Mouse (Mus musculus) liver, embryonic 14.5 days (tissue): ENCODE data around the gene Me1. TPM values are rescaled to one million over a fixed set of nuclear protein-coding genes. Genes with fewer than 3 reads are reported as not detected.

ENCODE experiments used
- ATAC-seq: fragments of 200-750 bp; cut with Nextera tagmentation; 2 replicates; pipeline ENCODE4 v1.8.0; 2017; ENCODE audit warnings: moderate number of reproducible peaks, mild to moderate bottlenecking, moderate library complexity; ENCODE audit not compliant: insufficient read depth
- DNase-seq, 3 experiments: peaks; one replicate each; pipeline ENCODE4 v3.0.0-alpha.2; 2012 to 2013; ENCODE audit warnings: low read depth in 3 of 3, low spot score in 3 of 3
- H3K27ac ChIP-seq: fragments of 300-500 bp; sonication (generic); 2 replicates; pipeline ENCODE4 v1.5.1; 2014; ENCODE audit warnings: moderate library complexity, mild to moderate bottlenecking, control low read depth, inconsistent platforms
- H3K27me3 ChIP-seq: fragments of 300-500 bp; sonication (generic); 2 replicates; pipeline ENCODE4 v1.6.1; 2014; ENCODE audit warnings: mild to moderate bottlenecking, low read length, moderate library complexity; ENCODE audit not compliant: control insufficient read depth, insufficient read depth
- H3K36me3 ChIP-seq: fragments of 300-500 bp; sonication (generic); replicated peaks from 2 replicates; pipeline ENCODE4 v1.6.1; 2014; ENCODE audit warnings: low read depth; ENCODE audit not compliant: control insufficient read depth, insufficient read depth
- H3K4me1 ChIP-seq, 2 experiments: fragments of 200-500 bp in 1 of 2; fragments of 300-500 bp in 1 of 2; sonication (generic) in 1 of 2; replicated peaks; 2 replicates each; pipeline ENCODE4 v1.6.1; 2012 to 2014; ENCODE audit warnings: antibody characterized with exemption in 1 of 2, inconsistent platforms in 1 of 2, low read length in 1 of 2; ENCODE audit not compliant: control insufficient read depth in 2 of 2, insufficient read depth in 2 of 2
- H3K4me2 ChIP-seq: fragments of 300-500 bp; sonication (generic); 2 replicates; pipeline ENCODE4 v1.6.1; 2014; ENCODE audit warnings: low read depth, mild to moderate bottlenecking, control low read depth, moderate library complexity
- H3K4me3 ChIP-seq, 2 experiments: fragments of 200-500 bp in 1 of 2; fragments of 300-500 bp in 1 of 2; sonication (generic) in 1 of 2; 2 replicates each; pipeline ENCODE4 v1.5.1; 2012 to 2014; ENCODE audit warnings: low read depth in 2 of 2, low read length in 2 of 2, mild to moderate bottlenecking in 2 of 2, control low read depth in 1 of 2, inconsistent platforms in 1 of 2, moderate library complexity in 1 of 2; ENCODE audit not compliant: insufficient read depth in 1 of 2
- H3K9ac ChIP-seq: fragments of 300-500 bp; sonication (generic); replicated peaks from 2 replicates; pipeline ENCODE4 v1.6.1; 2014; ENCODE audit warnings: mild to moderate bottlenecking, control low read depth, moderate library complexity
- H3K9me3 ChIP-seq: fragments of 300-500 bp; sonication (generic); 2 replicates; pipeline ENCODE4 v1.6.1; 2016; ENCODE audit warnings: low read length, mixed read lengths; ENCODE audit not compliant: control insufficient read depth
- CTCF ChIP-seq: IDR thresholded peaks from 2 replicates; pipeline ENCODE4 v1.5.1; 2016; ENCODE audit warnings: antibody characterized with exemption, low read depth, control low read depth
- EP300 ChIP-seq: IDR thresholded peaks from 2 replicates; pipeline ENCODE4 v1.6.1; 2016; ENCODE audit warnings: antibody characterized with exemption, low read depth
- WGBS: fragments of 180-500 bp; shearing (Covaris S2); extraction: QIAGEN DNeasy Blood & Tissue Kit; methylation state at CpG from one replicate; pipeline ENCODE4 v1.1.7; 2014; ENCODE audit not compliant: insufficient replicate concordance; 5-methylcytosine and 5-hydroxymethylcytosine counted together
- polyA plus RNA-seq, 2 experiments: library from polyadenylated mRNA; depleted of rRNA in 1 of 2; stranded (reverse) in 1 of 2; unstranded in 1 of 2; fragments of >200 nt; fragmentation: Nextera tagmentation in 1 of 2; extraction: Ambion mirVana in 1 of 2; gene quantifications; 2 replicates each; pipeline versions ENCODE4 v1.2.1 to v1.2.3; 2012 to 2014

The Me1 gene
- 1.6 and 1.8 TPM in 2 replicates for polyA plus RNA-seq (2012; rRNA removed)
- 3.1 and 3.6 TPM in 2 replicates for polyA plus RNA-seq (2014; fragmentation: Nextera tagmentation; extraction: Ambion mirVana)

DNA sequence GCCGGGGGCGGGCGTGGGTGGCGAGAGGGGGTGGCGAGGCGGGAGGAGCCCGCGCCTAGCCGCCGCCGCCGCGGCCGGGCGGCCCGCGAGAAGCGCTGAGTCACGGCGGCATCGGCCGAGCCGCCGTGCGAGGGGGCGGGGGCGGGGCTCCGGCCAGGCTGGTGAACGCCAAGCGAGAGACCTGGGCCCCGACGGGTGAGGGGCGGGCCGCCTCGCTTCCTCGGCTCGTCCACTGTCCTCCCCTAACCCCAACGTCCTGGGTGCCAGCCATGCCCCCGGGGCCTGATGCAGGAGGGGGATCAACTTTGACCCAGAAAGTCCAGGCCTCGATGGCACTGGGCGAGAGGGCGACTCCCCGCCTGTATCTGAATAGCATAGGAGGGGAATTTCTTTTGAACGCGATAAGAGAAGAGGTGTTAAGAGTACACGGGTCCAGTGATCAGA is at the start of gene Me1:
TSS of gene Me1 (minus strand) at position 136 of the 444 bp plus-strand sequence.
- H3K4me1 ChIP-seq = 0 out of 4 replicates have a peak, but pooled peaks cover 0 to 2% of the 10 kb centered on the region in 2 experiments
- 2% methylated on average over 37 of the region's 46 CpGs for WGBS
- peak in 2 of 3 experiments; percentile 39 to 47 for DNase-seq
- peak within 1 kb of the TSS; percentile 36 to 59 for H3K4me3 ChIP-seq
- peak within 1 kb of the TSS; percentile 38 for H3K9ac ChIP-seq
- peak within 1 kb of the TSS; percentile 90 for H3K4me2 ChIP-seq
- no peaks in the 10 kb centered on the region for H3K36me3 ChIP-seq
- ATAC-seq = peak; percentile 84
- peaks cover 4% of the 10 kb centered on the region; the same call in 1 of the 2 replicates for H3K27me3 ChIP-seq
- TF ChIP-seq CTCF = no peak
- TF ChIP-seq EP300 = no peak
- no peaks in the 10 kb centered on the region for H3K9me3 ChIP-seq
- H3K27ac ChIP-seq = no peak within 1 kb of the TSS

DNA sequence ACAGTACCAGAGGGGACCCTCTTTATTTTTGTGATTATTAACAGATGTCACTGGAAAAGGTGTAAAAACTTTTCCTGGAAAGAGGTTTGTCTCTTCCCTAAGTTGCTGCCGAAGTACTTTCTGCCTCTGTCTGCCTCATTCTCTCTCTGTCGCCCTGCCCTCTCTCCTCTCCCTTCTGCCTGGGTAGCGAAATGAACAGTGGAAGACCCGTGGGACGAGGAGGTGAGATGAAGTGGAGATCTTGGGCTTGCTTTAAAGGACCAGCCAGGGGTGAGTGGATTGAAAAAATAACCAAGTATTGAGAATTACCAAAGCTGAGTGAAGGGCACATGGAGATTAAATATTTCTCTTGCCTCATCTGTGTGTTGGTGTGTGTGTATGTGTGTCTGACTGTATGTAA is 48.3 kb upstream of the Me1 start:
- H3K4me1 ChIP-seq = no peaks in the 10 kb centered on the region
- 24% methylated on average over 5 of the region's 5 CpGs for WGBS
- H3K9me3 ChIP-seq = no peaks in the 10 kb centered on the region
- H3K9ac ChIP-seq = no peak overlapping the region
- no peaks in the 10 kb centered on the region for H3K27me3 ChIP-seq
- no peak overlapping the region for H3K4me3 ChIP-seq
- H3K27ac ChIP-seq = no peak overlapping the region
- DNase-seq (no peak), ATAC-seq (no peak)
- no peaks in the 10 kb centered on the region for H3K36me3 ChIP-seq
- no peak overlapping the region for H3K4me2 ChIP-seq
- TF ChIP-seq EP300 (no peak), CTCF (no peak)

DNA sequence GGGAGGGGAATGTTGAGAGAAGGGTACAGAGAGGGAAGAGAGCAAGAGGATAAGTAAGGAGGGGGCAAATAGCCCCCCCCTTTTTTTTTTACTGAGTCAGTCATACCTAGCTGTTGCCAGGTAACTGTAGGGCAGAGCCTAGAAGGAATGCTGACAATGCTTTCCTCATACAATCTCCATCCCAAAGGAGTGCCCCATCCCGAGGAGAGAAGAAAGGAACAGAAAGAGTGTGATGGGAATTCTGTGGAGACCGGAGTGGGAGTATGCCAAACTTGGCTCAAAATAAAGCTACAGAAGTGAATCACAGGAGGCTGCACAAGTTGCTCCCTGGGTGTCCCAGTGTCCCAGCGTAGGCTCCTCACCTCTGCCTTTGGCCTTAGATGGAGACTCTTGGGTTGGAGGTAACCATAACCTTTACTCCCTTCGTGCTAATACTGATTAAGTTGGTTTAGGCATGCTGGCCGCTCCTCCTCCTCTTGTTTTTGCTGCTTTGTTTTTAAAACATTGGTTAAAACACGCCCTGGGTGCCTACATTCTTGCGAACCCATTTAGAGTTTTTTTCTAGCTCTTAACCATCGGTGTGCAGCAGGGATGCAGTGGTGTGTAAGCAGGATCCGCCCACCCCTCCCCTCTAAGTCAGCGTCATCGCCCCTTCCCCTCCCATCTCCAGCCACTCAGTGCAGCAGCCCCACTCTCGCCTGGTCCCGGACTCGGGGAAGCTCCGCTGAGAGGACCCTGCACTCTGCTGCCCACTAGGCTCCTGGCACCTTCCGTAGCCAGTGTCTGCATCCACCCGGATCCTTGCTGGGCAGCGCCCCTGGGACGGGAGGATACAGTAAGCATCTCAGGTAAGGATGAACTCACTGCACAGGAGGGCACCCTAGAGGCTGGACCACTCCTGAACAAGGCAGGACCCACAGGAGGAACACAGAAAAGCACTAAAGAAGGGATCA is 47.5 kb upstream of the Me1 start, which contains the start of gene Prss35:
TSS of gene Prss35 (plus strand) at position 691 of the 953 bp plus-strand sequence.
- WGBS = 8% methylated on average over 19 of the region's 19 CpGs
- Histone ChIP-seq H3K4me2 (no peak within 1 kb of the TSS), H3K4me3 (peak within 1 kb of the TSS in 1 of 2 experiments; percentile 10; a peak in 1 of 4 replicates), H3K9me3 (no peaks in the 10 kb centered on the region), H3K4me1 (no peaks in the 10 kb centered on the region), H3K27me3 (no peaks in the 10 kb centered on the region), H3K9ac (no peak within 1 kb of the TSS), H3K36me3 (no peaks in the 10 kb centered on the region), H3K27ac (no peak within 1 kb of the TSS)
- TF ChIP-seq CTCF (no peak), EP300 (no peak)
- DNase-seq (no peak), ATAC-seq (no peak)

DNA sequence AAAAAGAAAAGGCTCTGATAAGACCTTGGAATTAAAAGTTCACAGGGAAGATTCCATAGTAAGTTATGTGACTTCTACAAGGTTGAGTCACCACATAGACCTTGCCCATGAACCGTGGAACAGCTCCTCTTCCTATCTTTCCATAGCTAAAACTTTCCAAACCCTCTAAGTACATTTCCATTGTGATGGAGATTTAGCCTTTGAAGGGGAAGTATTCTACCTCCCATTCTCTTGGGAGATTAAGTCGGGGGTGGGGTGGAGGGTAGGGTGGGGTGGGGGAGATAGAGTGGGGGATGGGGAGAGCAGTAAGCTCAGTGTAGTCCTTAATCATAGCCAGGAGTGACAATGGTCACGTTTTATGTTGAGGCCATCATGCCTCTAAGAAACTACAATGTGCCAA is 44.2 kb upstream of the Me1 start:
- Histone ChIP-seq H3K9me3 (no peaks in the 10 kb centered on the region), H3K4me3 (no peak overlapping the region), H3K27ac (no peak overlapping the region), H3K4me2 (no peak overlapping the region), H3K36me3 (no peaks in the 10 kb centered on the region), H3K27me3 (no peaks in the 10 kb centered on the region), H3K4me1 (no peaks in the 10 kb centered on the region), H3K9ac (no peak overlapping the region)
- DNase-seq (no peak), ATAC-seq (no peak)
- TF ChIP-seq EP300 = no peak
- TF ChIP-seq CTCF = no peak
- 19% methylated on average over 3 of the region's 3 CpGs for WGBS

DNA sequence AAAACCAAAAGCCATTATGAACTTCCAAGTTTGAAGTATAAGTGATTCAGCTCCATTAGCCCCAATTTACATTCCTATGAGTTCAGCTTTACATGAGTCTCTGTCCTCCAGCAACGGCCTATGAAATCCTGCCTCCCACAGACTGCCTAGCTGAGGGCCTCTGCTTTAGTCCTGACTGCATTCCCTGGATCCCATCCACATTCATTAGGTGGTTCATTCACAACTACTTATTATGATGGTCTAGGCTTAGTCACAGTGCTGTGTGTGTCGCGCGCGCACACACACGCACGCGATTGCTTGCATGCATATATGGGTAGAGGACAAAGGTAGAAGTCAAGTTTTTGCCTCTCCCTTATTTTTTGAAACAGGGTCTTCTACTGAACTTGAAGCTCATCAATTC is 43.0 kb upstream of the Me1 start:
- WGBS = 88% methylated on average over 8 of the region's 8 CpGs
- Histone ChIP-seq H3K9me3 (no peaks in the 10 kb centered on the region), H3K9ac (no peak overlapping the region), H3K4me3 (no peak overlapping the region), H3K36me3 (no peaks in the 10 kb centered on the region), H3K4me1 (no peaks in the 10 kb centered on the region), H3K27me3 (no peaks in the 10 kb centered on the region), H3K27ac (no peak overlapping the region), H3K4me2 (no peak overlapping the region)
- ATAC-seq = no peak
- TF ChIP-seq EP300 = no peak
- TF ChIP-seq CTCF = no peak
- no peak for DNase-seq
